Mouse (Mus musculus): ENCODE data around the gene St3gal5.

The St3gal5 gene

DNA sequence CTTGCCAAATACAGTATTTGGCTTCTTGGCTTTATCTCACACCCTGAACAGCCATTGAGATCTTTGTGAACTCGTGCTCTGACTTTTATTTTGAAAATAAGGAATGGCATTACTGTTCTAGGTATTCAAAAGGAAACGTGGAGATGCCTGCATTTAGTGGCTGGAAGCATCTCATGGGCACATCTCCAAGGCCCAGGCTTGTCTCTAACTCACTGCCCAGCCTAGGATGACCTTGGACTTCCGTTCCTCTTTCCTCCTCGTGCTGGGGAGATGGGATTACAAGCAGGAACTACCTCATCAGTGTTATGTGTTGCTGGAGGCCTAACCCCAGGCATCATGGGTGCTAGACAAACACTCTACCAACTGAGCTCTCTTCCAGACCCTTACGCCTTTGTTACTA, 105.9 kb downstream of the St3gal5 start:
- no peak for DNase-seq (ENCODE audit: low read depth)
